Mouse (Mus musculus) layer of hippocampus, postnatal 14 days (tissue): ENCODE measurements at regions not wholly inside any gene's neighbourhood (a gene's known extent, or its start where the extent isn't known, plus 50 kb on each side); places are given as distances from the start of the nearest gene placed in this dataset.
A peak's percentile ranks its signal among the peaks of the same experiment; 100 is the strongest.

ENCODE experiments used
- DNase-seq, 2 experiments: peaks; one replicate each; pipeline ENCODE4 v3.0.0; 2021 to 2022; ENCODE audit warnings: low spot score in 2 of 2, mixed read lengths in 1 of 2

DNA sequence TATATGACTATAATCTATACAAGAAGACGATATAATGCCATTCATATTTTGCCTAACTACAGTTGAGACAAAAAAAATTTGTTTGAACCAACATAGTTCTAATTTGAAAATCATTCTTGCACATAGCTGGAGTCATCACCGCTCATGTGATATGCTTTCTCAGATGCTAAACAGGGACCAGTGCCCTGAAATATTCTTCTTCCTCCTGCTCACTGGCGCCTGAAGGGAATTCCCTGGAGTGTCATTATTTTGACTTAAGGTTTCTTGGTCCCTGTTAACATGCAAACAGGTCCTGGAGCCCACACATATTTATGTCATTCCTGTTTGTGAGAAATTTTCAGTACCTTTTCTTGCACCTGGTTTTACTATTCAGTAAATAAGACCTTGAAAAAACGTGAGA lies 177.5 kb upstream of the Syt1 start:
- no peak for DNase-seq

DNA sequence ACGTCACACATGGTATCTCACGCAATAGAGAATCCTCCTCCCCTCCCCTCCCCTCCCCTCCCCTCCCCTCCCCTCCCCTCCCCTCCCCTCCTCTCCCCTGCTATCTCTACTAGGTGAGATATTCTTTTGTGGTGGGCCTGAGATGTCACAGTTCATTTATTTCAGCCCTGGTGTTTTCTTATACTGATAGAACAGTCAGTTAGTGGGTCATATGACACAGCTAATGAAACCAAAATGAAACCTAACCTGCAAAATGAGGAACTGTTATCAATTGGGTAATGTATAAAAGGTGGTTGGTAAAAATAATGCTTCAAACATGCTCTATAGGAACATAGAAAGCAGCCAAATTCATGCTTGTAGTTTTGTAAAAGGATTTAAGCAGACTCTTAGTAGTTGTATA lies 174.5 kb upstream of the Syt1 start:
- DNase-seq, result no peak

DNA sequence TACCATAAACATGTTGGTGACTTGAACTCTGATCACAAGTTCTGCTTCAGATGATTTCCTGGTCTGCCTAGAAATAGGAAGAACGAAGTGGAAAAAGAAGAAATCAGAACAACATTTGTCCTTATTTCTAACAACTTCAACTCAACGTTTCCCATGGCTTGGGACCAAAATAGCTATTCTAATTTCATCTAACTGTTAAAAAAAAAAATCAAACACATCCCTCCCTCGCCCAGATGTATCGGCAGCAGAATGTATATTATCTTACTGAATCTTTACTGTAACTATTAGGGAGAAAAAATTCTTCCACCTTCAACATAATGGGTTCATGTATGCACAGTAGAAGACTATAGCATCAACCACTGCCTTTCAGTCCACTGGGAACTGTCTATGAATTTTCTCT lies 169.7 kb upstream of the Syt1 start:
- DNase-seq, result no peak

- no peak for DNase-seq
These were observed 149.9 kb upstream of the Syt1 start for GRCm38 (mm10) chr10:109160730-109161129.

GRCm38 (mm10) chr10:109155768-109156167 lies 145.0 kb upstream of the Syt1 start:
- no peak for DNase-seq

DNA sequence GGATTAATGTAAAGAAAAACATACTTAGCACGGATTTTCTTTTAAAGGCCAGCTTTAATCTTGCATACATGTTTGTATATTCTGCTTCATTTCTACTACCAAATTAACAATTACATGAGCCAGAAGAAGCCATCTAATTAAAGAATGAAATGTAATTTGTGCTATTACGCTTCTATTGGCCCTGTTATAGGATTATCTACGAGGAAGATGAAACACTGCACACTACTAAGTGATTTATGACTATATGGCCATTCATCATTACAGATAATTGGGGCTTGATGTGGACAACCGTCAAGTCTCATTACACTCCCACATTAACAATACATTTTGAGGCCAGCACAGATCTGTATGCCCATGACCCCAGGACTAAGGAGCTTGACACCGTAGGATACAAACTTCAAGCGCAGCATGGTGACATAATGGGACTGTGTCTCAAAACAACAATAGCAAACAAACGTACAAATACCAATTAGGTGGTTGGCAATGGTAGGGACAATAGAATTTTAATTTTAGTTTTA lies 129.7 kb upstream of the Syt1 start:
- no peak for DNase-seq

- no peak for DNase-seq
These were observed 126.3 kb upstream of the Syt1 start for GRCm38 (mm10) chr10:109136763-109137732.

DNA sequence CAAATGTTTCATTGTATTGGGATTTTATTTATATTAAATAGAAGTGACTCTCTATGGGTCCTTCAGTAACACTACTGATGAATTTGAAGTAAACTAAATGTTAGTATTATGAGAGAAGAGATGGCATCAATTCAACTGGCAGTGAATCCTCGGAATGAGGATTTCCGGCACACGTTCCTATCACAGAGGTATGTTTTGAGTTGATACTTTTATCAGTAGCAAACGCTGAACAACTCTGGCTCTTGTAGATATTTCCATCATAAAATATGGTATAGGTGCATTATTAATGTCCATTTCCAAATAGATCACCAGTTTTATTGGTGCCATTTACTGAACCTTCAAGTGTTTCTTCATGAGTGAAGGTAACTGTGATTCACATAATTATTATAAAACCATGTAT lies 123.7 kb upstream of the Syt1 start:
- no peak for DNase-seq

- DNase-seq, result no peak
These were observed 121.3 kb upstream of the Syt1 start for GRCm38 (mm10) chr10:109132091-109132573.

- no peak for DNase-seq
These were observed 118.8 kb upstream of the Syt1 start for GRCm38 (mm10) chr10:109129552-109130110.

DNA sequence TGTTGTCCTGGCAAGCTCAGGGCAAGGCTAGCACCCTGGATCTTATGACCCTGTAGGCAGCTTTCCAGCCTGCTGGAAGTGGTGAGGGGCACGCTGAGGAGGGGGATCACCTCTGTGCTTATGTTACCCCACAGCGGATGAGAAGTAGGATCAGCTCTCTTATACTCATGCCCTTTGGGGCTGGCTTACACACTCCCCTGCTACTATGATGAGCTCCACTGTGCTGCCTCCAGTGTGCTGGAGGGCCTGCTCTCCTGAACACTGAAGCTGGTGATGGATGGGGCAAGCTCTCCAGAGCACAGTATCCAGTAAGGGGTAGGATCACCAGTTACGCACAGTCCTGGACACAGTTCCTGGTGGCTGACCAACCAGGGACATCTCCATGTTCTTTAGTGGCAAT lies 118.3 kb upstream of the Syt1 start:
- no peak for DNase-seq

- no peak for DNase-seq
These were observed 115.9 kb upstream of the Syt1 start for GRCm38 (mm10) chr10:109126699-109127098.

GRCm38 (mm10) chr10:109117143-109117542 lies 106.4 kb upstream of the Syt1 start:
- peak in 1 of 2 experiments; percentile 20 for DNase-seq

DNA sequence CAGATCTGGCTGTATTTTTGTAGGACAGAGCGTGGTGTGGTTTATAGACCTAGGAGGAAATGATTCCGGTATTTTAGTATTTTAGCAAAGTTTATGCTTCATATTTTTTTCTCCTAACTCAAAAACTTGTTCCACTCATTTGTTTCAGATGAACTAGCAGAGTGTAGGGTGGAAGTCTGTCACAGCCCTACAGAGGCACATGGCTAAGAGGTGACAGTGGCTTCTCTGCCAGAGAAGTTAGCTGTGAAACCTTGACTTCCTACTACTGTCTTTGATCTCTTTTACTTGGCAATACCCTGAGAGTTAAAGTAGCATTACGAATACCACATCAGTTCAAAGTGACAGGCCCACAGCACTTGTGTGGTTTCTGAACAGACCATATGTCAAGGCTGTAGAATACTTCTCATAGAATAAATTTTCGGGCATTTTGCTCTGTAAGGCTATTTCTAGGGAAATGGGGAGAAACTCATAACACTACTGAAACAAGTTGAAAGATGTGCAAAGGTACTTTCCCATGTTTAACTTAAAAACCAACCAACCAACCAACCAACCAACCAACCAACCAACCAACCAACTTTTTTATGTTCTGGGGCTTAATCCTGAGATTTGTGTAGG lies 104.3 kb upstream of the Syt1 start:
- no peak for DNase-seq

- peak in 1 of 2 experiments; percentile 28 for DNase-seq
These were observed 95.0 kb upstream of the Syt1 start for GRCm38 (mm10) chr10:109105781-109106180.

DNA sequence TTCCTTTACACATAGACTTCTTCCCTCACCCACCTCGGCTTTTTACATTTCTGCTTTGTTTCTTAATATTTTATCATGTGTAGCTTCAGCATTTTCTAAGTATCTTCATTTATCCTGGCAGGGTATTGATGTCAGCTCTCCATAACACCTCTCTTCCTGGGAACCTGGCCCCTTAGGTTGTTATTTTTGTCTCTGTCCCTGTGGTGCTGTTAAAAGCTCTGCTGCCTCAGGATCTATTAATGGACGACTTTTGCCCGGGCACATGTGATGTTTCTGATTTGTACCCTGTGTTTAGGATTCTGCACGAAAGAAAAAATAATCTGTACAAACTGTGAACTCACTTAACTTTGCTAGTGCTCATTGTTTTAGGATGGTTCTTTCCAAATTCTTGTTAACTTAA lies 81.4 kb upstream of the Syt1 start:
- no peak for DNase-seq

- no peak for DNase-seq
These were observed 69.0 kb upstream of the Syt1 start for GRCm38 (mm10) chr10:109079773-109080172.

- DNase-seq, result no peak
These were observed 63.4 kb upstream of the Syt1 start for GRCm38 (mm10) chr10:109074218-109074617.
